Mouse (Mus musculus): ENCODE data around the gene Wdr81. TPM values are rescaled to one million over a fixed set of nuclear protein-coding genes. Genes with fewer than 3 reads are reported as not detected.
"Not testable (repeated sequence)": the region's sequence is repeated elsewhere in the genome, so short reads cannot be mapped to it uniquely, and the experiment has no call there.

The Wdr81 gene
- polyA plus RNA-seq, 1 experiment from 2014 or later: 6.2 TPM

DNA sequence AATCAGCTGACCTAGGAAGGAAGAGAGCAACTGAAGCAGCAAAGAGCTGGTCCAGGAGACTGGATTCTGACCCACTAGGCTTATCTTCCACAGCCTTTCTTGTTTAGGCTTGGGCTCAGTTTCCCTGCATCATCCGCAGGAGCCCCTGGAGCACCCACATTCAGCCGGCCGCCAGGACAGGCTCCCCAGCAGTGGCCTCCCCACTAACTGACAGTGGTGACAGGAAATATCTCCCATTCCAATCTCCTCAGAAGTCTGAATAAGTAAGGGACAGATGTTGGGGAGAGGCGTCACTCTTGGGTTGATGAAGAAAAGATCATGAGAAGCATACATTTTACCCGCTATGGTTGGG is 5.2 kb upstream of the Wdr81 start:
- Histone ChIP-seq H3K4me3 (replicated peaks) (peak overlapping the region; percentile 82), H3K36me3 (peaks cover 5% of the 10 kb centered on the region; the same call in 1 of the 2 replicates), H3K27ac (peak overlapping the region; percentile 98), H3K4me1 (peaks cover 44% of the 10 kb centered on the region), H3K27me3 (no peaks in the 10 kb centered on the region), H3K9ac (no peak overlapping the region), H3K4me2 (peak overlapping the region; percentile 87), H3K9me3 (replicated peaks) (no peaks in the 10 kb centered on the region)
- ATAC-seq (replicated peaks; ENCODE audit: low FRiP score): no peak
- 25% methylated on average over 5 of the region's 5 CpGs for WGBS

DNA sequence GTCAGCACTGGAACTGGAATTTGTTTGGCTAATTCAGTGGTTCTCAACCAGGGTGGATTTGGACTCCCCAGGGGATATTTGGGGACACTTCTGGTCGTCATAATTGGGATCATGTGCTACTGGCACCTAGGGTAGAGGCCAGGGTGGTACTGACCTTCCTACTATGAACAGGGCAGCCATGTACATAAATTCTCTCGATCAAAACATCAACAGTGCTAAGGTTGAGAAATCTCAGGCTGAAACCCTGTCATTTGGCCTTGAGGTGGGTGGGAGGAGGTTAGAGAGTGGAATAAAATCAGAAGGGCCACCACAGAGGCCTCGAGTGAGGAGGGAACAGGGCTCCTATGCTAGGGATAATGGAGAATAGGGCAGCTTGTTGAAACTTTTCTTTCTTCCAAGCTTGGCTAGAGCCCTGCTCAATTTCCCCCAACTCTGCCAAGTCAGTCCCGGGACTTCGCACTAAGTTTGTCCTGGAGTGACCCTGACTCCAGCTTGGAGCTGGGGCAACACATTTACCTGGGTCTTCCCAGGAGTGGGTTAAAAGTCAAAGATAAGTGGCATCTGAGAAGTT is 4.7 kb upstream of the Wdr81 start:
- Histone ChIP-seq H3K9ac (no peak overlapping the region), H3K4me1 (peaks cover 47% of the 10 kb centered on the region), H3K4me3 (replicated peaks) (no peak overlapping the region), H3K27me3 (no peaks in the 10 kb centered on the region), H3K4me2 (peak overlapping the region; percentile 87), H3K36me3 (0 out of 2 replicates have a peak, but pooled peaks cover under 1% of the 10 kb centered on the region), H3K9me3 (replicated peaks) (no peaks in the 10 kb centered on the region), H3K27ac (peak overlapping the region; percentile 98)
- ATAC-seq (replicated peaks; ENCODE audit: low FRiP score): no peak
- 72% methylated on average over 5 of the region's 5 CpGs for WGBS

DNA sequence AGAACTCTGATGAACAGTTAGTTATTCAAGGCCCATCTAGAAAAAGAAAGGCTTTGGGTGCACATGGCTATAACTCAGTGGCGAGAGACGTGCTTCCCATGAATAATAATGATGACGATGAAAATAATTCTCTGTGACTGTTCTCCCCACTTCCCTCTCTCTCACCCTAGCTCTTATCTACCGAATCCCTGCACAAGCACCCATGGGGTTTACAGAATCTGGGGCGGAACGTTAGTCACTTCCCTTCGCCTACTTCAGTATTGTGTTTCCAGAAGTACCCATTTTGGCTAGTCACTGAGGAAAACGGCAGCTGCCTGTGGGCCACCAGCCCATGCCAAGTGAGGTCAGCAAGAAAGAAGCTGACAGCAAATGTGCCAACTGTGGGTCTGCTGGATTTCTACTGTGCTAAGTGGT is 4.1 kb upstream of the Wdr81 start:
- Histone ChIP-seq H3K27me3 (no peaks in the 10 kb centered on the region), H3K4me3 (replicated peaks) (no peak overlapping the region), H3K36me3 (no peaks in the 10 kb centered on the region), H3K9me3 (replicated peaks) (no peaks in the 10 kb centered on the region), H3K4me2 (no peak overlapping the region), H3K9ac (no peak overlapping the region), H3K27ac (peak overlapping the region; percentile 98; the same call in 1 of the 2 replicates), H3K4me1 (peaks cover 50% of the 10 kb centered on the region)
- 76% methylated on average over 8 of the region's 8 CpGs for WGBS
- no peak for ATAC-seq (replicated peaks; ENCODE audit: low FRiP score)

DNA sequence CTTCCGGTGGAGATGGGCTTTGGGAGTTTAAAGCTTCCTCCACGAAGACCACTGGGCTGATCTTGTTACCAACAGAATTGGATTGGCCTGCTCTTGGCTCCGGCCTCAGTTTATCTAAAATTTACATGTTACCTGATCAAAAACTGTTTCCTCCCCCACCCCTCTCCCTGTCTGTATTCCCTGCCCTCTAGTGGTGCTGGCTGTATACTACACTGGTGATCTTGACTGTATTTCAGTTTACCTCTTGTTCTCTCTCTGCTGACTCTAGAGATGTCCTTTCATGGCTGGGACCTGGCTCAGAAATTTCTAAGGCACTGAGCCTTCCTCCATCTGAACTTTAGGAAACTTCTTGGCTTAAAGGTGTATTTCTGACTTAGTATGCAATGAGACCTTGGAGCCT is 3.7 kb upstream of the Wdr81 start:
- peaks cover 48% of the 10 kb centered on the region for H3K4me1 ChIP-seq
- H3K9me3 ChIP-seq (replicated peaks): no peaks in the 10 kb centered on the region
- no peak overlapping the region for H3K27ac ChIP-seq
- no peak overlapping the region for H3K4me2 ChIP-seq
- H3K4me3 ChIP-seq (replicated peaks): no peak overlapping the region
- ATAC-seq (replicated peaks; ENCODE audit: low FRiP score): no peak
- 22% methylated on average over 3 of the region's 3 CpGs for WGBS
- H3K9ac ChIP-seq: no peak overlapping the region
- no peaks in the 10 kb centered on the region for H3K27me3 ChIP-seq
- H3K36me3 ChIP-seq: no peaks in the 10 kb centered on the region

DNA sequence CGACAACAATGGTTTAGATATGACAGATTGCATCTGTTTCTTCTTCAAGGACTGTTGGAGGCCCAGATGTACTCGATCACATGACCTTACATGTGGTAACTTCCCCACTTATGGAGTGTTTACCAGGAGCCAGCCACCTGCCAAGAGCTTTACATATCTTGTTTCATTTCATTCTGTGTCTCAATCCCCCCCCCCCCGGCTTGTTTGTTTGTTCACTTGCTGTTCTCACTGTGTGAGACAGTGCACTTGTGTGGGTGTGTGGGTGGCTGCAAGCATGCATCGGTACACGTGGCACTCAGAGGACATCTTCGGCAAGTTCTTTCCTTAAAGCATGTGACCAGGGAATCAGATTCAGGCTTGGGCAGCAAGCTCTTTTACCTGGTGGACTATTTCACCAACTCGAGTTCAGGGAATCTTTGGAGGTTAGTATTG is 1.9 kb upstream of the Wdr81 start:
- Histone ChIP-seq H3K9me3 (replicated peaks) (no peaks in the 10 kb centered on the region), H3K4me2 (no peak overlapping the region), H3K9ac (no peak overlapping the region), H3K27me3 (no peaks in the 10 kb centered on the region), H3K36me3 (peaks cover 6% of the 10 kb centered on the region; the same call in 1 of the 2 replicates), H3K27ac (no peak overlapping the region), H3K4me3 (replicated peaks) (no peak overlapping the region), H3K4me1 (peaks cover 37% of the 10 kb centered on the region)
- no peak for ATAC-seq (replicated peaks; ENCODE audit: low FRiP score)
- WGBS: 77% methylated on average over 7 of the region's 7 CpGs

DNA sequence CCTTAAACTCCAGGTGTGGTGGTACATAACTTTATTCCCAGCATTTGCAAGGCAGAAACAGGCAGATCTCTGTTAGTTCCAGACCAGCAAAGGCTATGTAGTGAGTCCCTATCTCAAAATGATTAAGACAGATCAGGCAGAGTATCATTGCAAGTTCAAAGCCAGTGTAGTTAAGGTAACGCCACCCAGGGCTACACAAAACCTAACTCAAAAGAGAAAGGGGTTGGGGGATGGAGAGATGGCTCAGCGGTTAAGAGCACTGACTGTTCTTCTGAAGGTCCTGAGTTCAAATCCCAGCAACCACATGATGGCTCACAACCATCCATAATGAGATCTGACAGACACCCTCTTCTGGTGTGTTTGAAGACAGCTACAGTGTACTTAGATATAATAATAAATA is 1.5 kb upstream of the Wdr81 start:
- not testable (repeated sequence) for H3K36me3 ChIP-seq; ATAC-seq (replicated peaks; ENCODE audit: low FRiP score); H3K4me3 ChIP-seq (replicated peaks); H3K27ac ChIP-seq; H3K27me3 ChIP-seq; H3K9me3 ChIP-seq (replicated peaks); H3K4me2 ChIP-seq; H3K9ac ChIP-seq
- 91% methylated on average over 2 of the region's 2 CpGs for WGBS
- H3K4me1 ChIP-seq: peaks cover 41% of the 10 kb centered on the region

DNA sequence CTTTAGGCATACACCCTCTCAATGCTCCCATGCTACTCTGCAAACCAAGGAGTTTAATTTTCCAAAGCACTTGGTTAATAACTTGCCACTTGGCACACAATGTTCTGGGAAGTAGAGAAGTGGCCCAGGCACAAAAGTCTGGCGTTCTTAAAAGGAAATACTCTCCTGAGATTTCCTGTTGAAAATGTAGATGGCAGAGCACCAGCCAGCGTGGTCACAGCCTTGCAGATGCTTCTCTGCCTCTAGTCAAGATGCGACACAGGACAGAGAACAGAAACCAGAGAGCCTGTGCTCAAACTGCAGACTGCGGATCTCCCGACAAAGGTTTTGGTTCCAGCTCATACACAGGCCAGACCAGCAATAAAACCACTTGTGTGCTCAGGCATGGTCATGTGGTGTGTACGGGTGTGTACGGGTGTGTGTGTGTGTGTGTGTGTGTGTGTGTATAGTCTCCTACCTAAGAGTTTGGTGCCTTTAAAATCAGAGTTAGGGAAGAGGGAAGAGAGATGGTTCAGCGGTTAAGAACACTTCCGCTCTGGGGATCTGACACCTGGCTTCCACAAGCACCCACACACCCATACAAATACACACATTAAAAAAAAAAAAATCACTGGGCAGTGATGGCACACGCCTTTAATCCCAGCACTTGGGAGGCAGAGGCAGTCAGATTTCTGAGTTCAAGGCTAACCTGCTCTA is 672 bp upstream of the Wdr81 start:
- Histone ChIP-seq H3K4me1 (peaks cover 42% of the 10 kb centered on the region), H3K36me3 (peaks cover 6% of the 10 kb centered on the region; the same call in 1 of the 2 replicates), H3K9ac (peak overlapping the region; percentile 71; the same call in 1 of the 2 replicates), H3K4me3 (replicated peaks) (peak overlapping the region; percentile 76), H3K4me2 (peak overlapping the region; percentile 97), H3K27me3 (no peaks in the 10 kb centered on the region), H3K9me3 (replicated peaks) (no peaks in the 10 kb centered on the region), H3K27ac (peak overlapping the region; percentile 71)
- no peak for ATAC-seq (replicated peaks; ENCODE audit: low FRiP score)
- 72% methylated on average over 10 of the region's 10 CpGs for WGBS

DNA sequence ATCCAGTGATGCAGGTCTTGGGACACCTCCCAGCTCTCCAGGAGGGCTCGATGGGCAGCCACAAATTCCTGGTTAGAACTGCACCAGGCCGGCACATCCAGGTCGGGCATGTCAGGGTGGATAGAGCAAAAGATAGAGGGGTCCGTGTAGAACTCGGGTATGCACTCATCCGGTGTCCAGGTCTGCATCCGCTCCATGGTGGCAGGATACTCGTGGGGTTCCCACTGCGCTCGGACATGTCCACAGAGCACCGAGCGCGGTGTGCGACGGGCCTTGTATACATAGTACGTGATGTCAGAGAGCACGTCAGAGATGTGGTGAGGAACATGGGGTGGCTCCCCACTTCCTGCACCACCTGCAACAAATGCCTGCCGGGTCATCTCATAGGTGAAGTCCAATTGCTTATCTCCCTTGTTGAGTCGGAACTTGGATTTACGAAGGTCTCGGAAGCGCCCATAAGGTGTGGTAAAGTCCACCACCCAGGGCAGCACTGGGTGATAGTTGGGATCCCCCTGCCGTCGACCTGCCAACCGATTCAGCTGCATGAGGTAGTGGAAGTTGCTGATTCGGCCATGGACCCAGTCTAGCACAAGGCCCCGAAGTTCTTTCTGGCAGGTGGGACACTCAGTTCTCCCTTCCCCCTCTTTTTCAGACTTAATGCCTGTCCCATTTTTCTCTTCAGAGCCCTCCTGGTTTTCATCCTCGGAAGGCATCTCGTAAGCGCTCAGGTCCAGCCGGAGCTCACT is 1.5 kb downstream of the Wdr81 start:
- Histone ChIP-seq H3K27me3 (no peaks in the 10 kb centered on the region), H3K9ac (no peak overlapping the region), H3K4me3 (replicated peaks) (peak overlapping the region; percentile 76; the same call in 1 of the 2 replicates), H3K4me1 (peaks cover 34% of the 10 kb centered on the region), H3K4me2 (peak overlapping the region; percentile 97), H3K36me3 (peaks cover 24% of the 10 kb centered on the region), H3K9me3 (replicated peaks) (no peaks in the 10 kb centered on the region), H3K27ac (no peak overlapping the region)
- WGBS: 94% methylated on average over 31 of the region's 31 CpGs
- no peak for ATAC-seq (replicated peaks; ENCODE audit: low FRiP score)

DNA sequence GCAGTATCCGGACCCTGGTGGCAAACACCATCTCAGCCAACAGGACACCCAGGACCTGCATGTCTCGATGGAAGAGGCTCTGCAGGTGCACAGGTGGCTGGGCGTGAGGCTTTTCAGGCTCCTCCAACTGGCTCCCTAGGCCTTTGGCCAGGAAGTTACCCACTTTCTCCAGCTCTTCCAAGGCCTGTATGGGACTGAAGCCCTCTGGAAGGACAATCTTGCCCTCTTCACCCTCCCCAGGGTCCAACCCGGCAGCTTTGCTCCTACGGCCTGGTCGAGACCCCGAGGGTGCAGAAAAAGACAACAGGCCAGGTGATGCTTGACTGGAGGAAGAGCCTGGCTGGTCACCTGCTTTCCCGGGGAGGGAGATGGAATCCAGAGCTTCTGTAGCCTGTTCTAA is 2.4 kb downstream of the Wdr81 start:
- Histone ChIP-seq H3K9me3 (replicated peaks) (no peaks in the 10 kb centered on the region), H3K4me3 (replicated peaks) (no peak overlapping the region), H3K4me1 (peaks cover 34% of the 10 kb centered on the region), H3K4me2 (no peak overlapping the region), H3K27me3 (no peaks in the 10 kb centered on the region), H3K27ac (no peak overlapping the region), H3K9ac (no peak overlapping the region), H3K36me3 (peaks cover 33% of the 10 kb centered on the region)
- WGBS: 86% methylated on average over 8 of the region's 8 CpGs
- ATAC-seq (replicated peaks; ENCODE audit: low FRiP score): no peak

DNA sequence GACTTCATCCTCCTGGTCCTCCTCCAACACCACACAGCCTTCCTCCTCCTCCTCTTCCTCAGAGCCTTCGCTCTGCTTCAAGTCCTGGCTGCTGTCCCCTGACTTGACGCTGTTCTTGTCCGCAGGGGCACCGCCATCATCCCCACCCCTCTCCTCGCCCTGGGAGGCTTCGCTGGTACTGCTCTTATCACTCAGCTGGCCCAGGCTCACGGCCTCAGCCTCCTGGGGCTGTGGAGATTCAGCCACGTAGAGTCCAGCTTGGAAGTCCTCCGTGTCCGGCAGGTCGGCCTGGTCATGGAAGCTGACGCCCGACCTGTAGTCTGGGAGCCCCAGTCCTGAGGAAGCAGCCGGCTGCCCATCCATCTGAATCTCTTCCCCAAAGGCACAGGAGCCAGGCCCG is 3.6 kb downstream of the Wdr81 start:
- H3K4me1 ChIP-seq: peaks cover 34% of the 10 kb centered on the region
- H3K4me2 ChIP-seq: no peak overlapping the region
- 87% methylated on average over 15 of the region's 15 CpGs for WGBS
- no peak overlapping the region for H3K9ac ChIP-seq
- ATAC-seq (replicated peaks; ENCODE audit: low FRiP score): no peak
- no peak overlapping the region for H3K4me3 ChIP-seq (replicated peaks)
- H3K27me3 ChIP-seq: no peaks in the 10 kb centered on the region
- H3K27ac ChIP-seq: no peak overlapping the region
- peaks cover 38% of the 10 kb centered on the region for H3K36me3 ChIP-seq
- no peaks in the 10 kb centered on the region for H3K9me3 ChIP-seq (replicated peaks)

DNA sequence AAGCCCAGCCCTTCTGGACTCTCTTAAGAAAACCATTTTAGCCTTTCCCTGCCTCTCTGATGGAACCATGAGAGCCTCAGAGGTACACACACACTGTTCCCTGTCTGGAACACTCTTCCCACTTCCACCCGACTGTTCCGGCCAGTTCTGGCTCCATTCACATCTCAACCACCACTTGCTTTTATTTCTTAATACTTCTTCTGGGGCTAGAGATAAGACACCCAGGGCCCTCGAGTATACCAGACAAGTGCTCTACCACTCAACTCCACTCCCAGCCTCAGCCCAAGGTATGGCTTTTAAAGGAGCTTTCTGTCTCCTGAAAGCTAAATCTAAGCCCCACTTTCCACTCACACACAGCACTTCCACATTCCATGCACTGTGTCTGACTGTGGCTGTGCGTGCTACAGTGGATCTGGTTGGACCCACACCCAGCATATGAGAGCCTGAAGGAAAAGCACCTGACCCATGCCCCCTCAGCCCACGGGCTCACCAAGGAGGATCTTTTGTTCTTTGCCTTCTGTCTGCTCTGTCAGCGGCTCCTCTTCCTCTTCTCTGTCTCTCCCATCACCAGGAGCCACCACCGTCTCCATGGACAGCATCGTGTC is 4.1 kb downstream of the Wdr81 start:
- H3K36me3 ChIP-seq: peaks cover 44% of the 10 kb centered on the region
- no peak overlapping the region for H3K9ac ChIP-seq
- H3K4me1 ChIP-seq: peaks cover 34% of the 10 kb centered on the region
- H3K27me3 ChIP-seq: no peaks in the 10 kb centered on the region
- H3K27ac ChIP-seq: no peak overlapping the region
- WGBS: 81% methylated on average over 8 of the region's 8 CpGs
- no peak for ATAC-seq (replicated peaks; ENCODE audit: low FRiP score)
- no peak overlapping the region for H3K4me2 ChIP-seq
- no peak overlapping the region for H3K4me3 ChIP-seq (replicated peaks)
- no peaks in the 10 kb centered on the region for H3K9me3 ChIP-seq (replicated peaks)

DNA sequence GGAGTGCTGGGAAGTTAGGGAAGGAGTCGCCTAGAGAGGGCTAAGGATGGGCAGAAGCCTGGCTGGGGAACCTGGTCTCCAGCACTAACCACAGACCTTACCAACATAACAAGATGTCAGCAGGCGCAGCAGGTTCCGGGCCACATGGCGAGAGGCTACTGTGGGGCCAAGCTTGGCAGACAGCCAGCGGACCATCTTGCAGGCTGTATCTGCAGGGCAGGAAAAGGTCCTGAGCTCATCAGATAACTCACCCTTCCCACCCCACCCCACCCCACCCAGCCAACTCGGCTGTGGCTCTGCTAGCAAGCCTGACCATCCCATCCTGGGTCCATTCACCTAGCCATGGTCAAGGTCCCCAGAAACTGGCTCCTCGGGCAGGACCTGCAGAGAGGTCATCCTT is 4.8 kb downstream of the Wdr81 start:
- Histone ChIP-seq H3K27ac (no peak overlapping the region), H3K27me3 (no peaks in the 10 kb centered on the region), H3K4me1 (peaks cover 27% of the 10 kb centered on the region), H3K4me3 (replicated peaks) (no peak overlapping the region), H3K9ac (no peak overlapping the region), H3K4me2 (no peak overlapping the region), H3K36me3 (peaks cover 48% of the 10 kb centered on the region), H3K9me3 (replicated peaks) (no peaks in the 10 kb centered on the region)
- 0 out of 2 replicates have a peak, but pooled peaks have one; percentile 10 for ATAC-seq (replicated peaks; ENCODE audit: low FRiP score)
- whole genome bisulfite sequencing: 75% methylated on average over 7 of the region's 7 CpGs

All from kidney, embryonic 15.5 days (tissue).